Mouse (Mus musculus) monocyte, adult 2 months (primary cell): ENCODE data around the gene Dnajc2.

ENCODE experiments used
- DNase-seq, 2 experiments: peaks; one replicate each; pipeline ENCODE4 v3.0.0; 2022; ENCODE audit warnings: low spot score in 2 of 2, low read depth in 1 of 2

Dnajc2 gene

GRCm38 (mm10) chr5:21785053-21785452, at the start of gene Dnajc2, which contains the start of gene Psmc2:
Dnajc2 (minus strand) TSS chr5:21785251.
Psmc2 (plus strand) TSS chr5:21785283.
- DNase-seq: peak; percentile 66 to 82

- no peak for DNase-seq
These were observed 46.7 kb upstream of the Dnajc2 start for GRCm38 (mm10) chr5:21831761-21832160.

GRCm38 (mm10) chr5:21828855-21829254, 43.8 kb upstream of the Dnajc2 start:
- no peak for DNase-seq

GRCm38 (mm10) chr5:21827643-21828042, 42.6 kb upstream of the Dnajc2 start:
- no peak for DNase-seq

GRCm38 (mm10) chr5:21826370-21826769, 41.3 kb upstream of the Dnajc2 start:
- no peak for DNase-seq

GRCm38 (mm10) chr5:21813994-21814393, 28.9 kb upstream of the Dnajc2 start:
- peak in 1 of 2 experiments; percentile 7 for DNase-seq

GRCm38 (mm10) chr5:21810924-21811323, 25.9 kb upstream of the Dnajc2 start:
- DNase-seq: no peak

GRCm38 (mm10) chr5:21804837-21805236, 19.8 kb upstream of the Dnajc2 start:
- no peak for DNase-seq

- no peak for DNase-seq
These were observed 18.7 kb upstream of the Dnajc2 start for GRCm38 (mm10) chr5:21803691-21804188.

- DNase-seq: no peak
These were observed 17.9 kb upstream of the Dnajc2 start for GRCm38 (mm10) chr5:21802907-21803306.

GRCm38 (mm10) chr5:21792166-21792565, 7.1 kb upstream of the Dnajc2 start:
- DNase-seq: no peak

- no peak for DNase-seq
These were observed 4.0 kb upstream of the Dnajc2 start for GRCm38 (mm10) chr5:21789061-21789460.

- DNase-seq: no peak
These were observed 2.4 kb upstream of the Dnajc2 start for GRCm38 (mm10) chr5:21787186-21788105.

- peak; percentile 83 to 88 for DNase-seq
These were observed 1.5 kb upstream of the Dnajc2 start for GRCm38 (mm10) chr5:21786258-21787185.

GRCm38 (mm10) chr5:21785776-21786175, 725 bp upstream of the Dnajc2 start:
- no peak for DNase-seq

- DNase-seq: no peak
These were observed 644 bp downstream of the Dnajc2 start for GRCm38 (mm10) chr5:21784161-21785052.

- no peak for DNase-seq
These were observed 8.6 kb downstream of the Dnajc2 start for GRCm38 (mm10) chr5:21776491-21776890.

- no peak for DNase-seq
These were observed 15.2 kb downstream of the Dnajc2 start for GRCm38 (mm10) chr5:21769841-21770240.

GRCm38 (mm10) chr5:21768506-21768905, 16.5 kb downstream of the Dnajc2 start:
- DNase-seq: no peak

- no peak for DNase-seq
These were observed 39.1 kb downstream of the Dnajc2 start for GRCm38 (mm10) chr5:21745966-21746365.
